19 mouse cellular contexts compared by ENCODE assay signal in the genomic region with DNA sequence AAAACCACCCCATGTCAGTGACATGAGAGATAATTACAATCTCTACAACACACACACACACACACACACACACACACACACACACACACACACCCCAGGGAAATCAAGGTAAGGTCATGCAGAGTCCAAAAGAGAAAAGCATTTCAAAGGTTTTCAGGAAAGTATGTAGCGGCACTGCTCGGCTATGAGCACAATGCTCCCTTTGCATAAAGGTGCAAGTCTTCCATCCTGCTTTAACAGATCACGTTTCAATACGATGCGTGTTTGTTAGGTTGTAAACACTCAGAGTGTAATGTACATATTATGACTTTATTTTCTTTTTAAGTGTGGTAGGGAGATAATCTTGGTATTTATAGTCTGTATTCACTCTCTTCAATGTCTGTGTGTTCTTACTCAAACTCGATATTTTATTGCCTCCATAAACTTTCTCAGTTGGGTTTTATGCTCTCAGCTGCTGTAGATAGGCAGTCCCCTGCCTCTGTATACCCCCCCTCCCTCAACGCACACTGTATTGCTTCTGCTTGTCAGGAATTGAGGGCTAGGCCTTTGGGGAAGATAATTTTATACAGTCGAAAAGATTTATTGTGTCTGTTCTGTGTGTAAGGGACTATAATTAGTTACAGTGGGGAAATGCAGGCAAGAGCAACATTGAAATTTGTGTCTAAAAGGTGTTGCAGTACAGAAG. TPM values are rescaled to one million over a fixed set of nuclear protein-coding genes. Genes with fewer than 3 reads are reported as not detected.
DNase-seq lines count a peak whose midpoint lies in the region; ATAC-seq lines count a peak whose summit lies in the region.
"Had no signal": no experiment of that assay in that cellular context is flagged by ENCODE, and none has a peak within 500 bp of the region (broad histone marks: within the 10 kb centered on the region; RNA-seq: fewer than 3 reads in every experiment).

No protein-coding gene starts in this region.

- no peaks in the 10 kb centered on the region for H3K9me3 ChIP-seq in kidney, embryonic 16.5 days (ENCODE audit: low read length)
- H3K9me3 ChIP-seq in intestine, embryonic 14.5 days (ENCODE audit: control insufficient read depth, low read length), result no peaks in the 10 kb centered on the region
- H3K9me3 ChIP-seq in intestine, embryonic 16.5 days (ENCODE audit: control insufficient read depth, low read length), result no peaks in the 10 kb centered on the region
- H3K9me3 ChIP-seq in neural tube, embryonic 15.5 days (replicated peaks), result no peaks in the 10 kb centered on the region
- H3K9me3 ChIP-seq: embryonic facial prominence, embryonic 12.5 days; forebrain, embryonic 15.5 days; heart, embryonic 13.5 days had no signal

- H3K4me3 ChIP-seq in kidney, embryonic 16.5 days (ENCODE audit: low read length), result no peak overlapping the region
- H3K4me3 ChIP-seq in intestine, embryonic 14.5 days (ENCODE audit: low read depth, low read length), result no peak overlapping the region
- H3K4me3 ChIP-seq in intestine, embryonic 16.5 days (ENCODE audit: low read length), result no peak overlapping the region
- no peak overlapping the region for H3K4me3 ChIP-seq in neural tube, embryonic 15.5 days (replicated peaks)
- H3K4me3 ChIP-seq: embryonic facial prominence, embryonic 12.5 days; forebrain, embryonic 15.5 days; heart, embryonic 13.5 days had no signal

- no peaks in the 10 kb centered on the region for H3K4me1 ChIP-seq in kidney, embryonic 16.5 days (ENCODE audit: insufficient read depth, low read length)
- H3K4me1 ChIP-seq in intestine, embryonic 14.5 days (replicated peaks; ENCODE audit: control insufficient read depth, insufficient read depth, low read length), result peaks cover 6% of the 10 kb centered on the region; the same call in 1 of the 2 replicates
- H3K4me1 ChIP-seq in intestine, embryonic 16.5 days (ENCODE audit: control insufficient read depth, insufficient read depth, low read length), result 0 out of 2 replicates have a peak, but pooled peaks cover 5% of the 10 kb centered on the region
- peaks cover 13% of the 10 kb centered on the region for H3K4me1 ChIP-seq in neural tube, embryonic 15.5 days
- H3K4me1 ChIP-seq: embryonic facial prominence, embryonic 12.5 days; forebrain, embryonic 15.5 days had no signal

- no peak overlapping the region for H3K4me2 ChIP-seq in kidney, embryonic 16.5 days (replicated peaks; ENCODE audit: low read depth, low read length)
- no peak overlapping the region for H3K4me2 ChIP-seq in intestine, embryonic 14.5 days (ENCODE audit: low read length)
- H3K4me2 ChIP-seq in intestine, embryonic 16.5 days (ENCODE audit: low read depth, low read length), result no peak overlapping the region
- no peak overlapping the region for H3K4me2 ChIP-seq in neural tube, embryonic 15.5 days
- H3K4me2 ChIP-seq: embryonic facial prominence, embryonic 12.5 days; forebrain, embryonic 15.5 days; heart, embryonic 13.5 days had no signal

- ATAC-seq in kidney, embryonic 16.5 days (ENCODE audit: low FRiP score, low TSS enrichment), result peak; percentile 71; the same call in 1 of the 2 replicates
- peak; percentile 64 for ATAC-seq in intestine, embryonic 14.5 days (replicated peaks; ENCODE audit: low FRiP score, low TSS enrichment, low read depth)
- ATAC-seq in intestine, embryonic 16.5 days, result peak; percentile 85
- peak; percentile 76 for ATAC-seq in neural tube, embryonic 15.5 days (ENCODE audit: low FRiP score)
- ATAC-seq: activated CD4-positive, CD25-positive, alpha-beta regulatory T cell, adult 4 months; forebrain, embryonic 15.5 days; Patski had no signal

- no peaks in the 10 kb centered on the region for H3K27me3 ChIP-seq in kidney, embryonic 16.5 days (ENCODE audit: insufficient read depth, low read length)
- no peaks in the 10 kb centered on the region for H3K27me3 ChIP-seq in intestine, embryonic 14.5 days (replicated peaks; ENCODE audit: control insufficient read depth, insufficient read depth, low read length)
- H3K27me3 ChIP-seq in intestine, embryonic 16.5 days (replicated peaks; ENCODE audit: control insufficient read depth, insufficient read depth, low read length), result no peaks in the 10 kb centered on the region
- no peaks in the 10 kb centered on the region for H3K27me3 ChIP-seq in neural tube, embryonic 15.5 days (replicated peaks)
- H3K27me3 ChIP-seq: CH12.LX; embryonic facial prominence, embryonic 12.5 days; forebrain, embryonic 15.5 days; heart, embryonic 13.5 days; Patski had no signal

- H3K36me3 ChIP-seq in kidney, embryonic 16.5 days (ENCODE audit: insufficient read depth, low read length), result no peaks in the 10 kb centered on the region
- no peaks in the 10 kb centered on the region; the same call in 1 of the 2 replicates for H3K36me3 ChIP-seq in intestine, embryonic 14.5 days (ENCODE audit: control insufficient read depth, insufficient read depth, low read length)
- H3K36me3 ChIP-seq in intestine, embryonic 16.5 days (ENCODE audit: control insufficient read depth, insufficient read depth, low read length), result no peaks in the 10 kb centered on the region
- peaks cover 20% of the 10 kb centered on the region for H3K36me3 ChIP-seq in neural tube, embryonic 15.5 days
- H3K36me3 ChIP-seq: embryonic facial prominence, embryonic 12.5 days had no signal

- WGBS in kidney, embryonic 16.5 days, result 50% methylated on average over 8 of the region's 8 CpGs
- WGBS in intestine, embryonic 14.5 days, result 43% methylated on average over 8 of the region's 8 CpGs
- 41% methylated on average over 8 of the region's 8 CpGs for WGBS in intestine, embryonic 16.5 days
- 29% methylated on average over 8 of the region's 8 CpGs for WGBS in neural tube, embryonic 15.5 days

- H3K9ac ChIP-seq in kidney, embryonic 16.5 days (replicated peaks; ENCODE audit: low read length), result no peak overlapping the region
- H3K9ac ChIP-seq in intestine, embryonic 14.5 days (ENCODE audit: low read length), result no peak overlapping the region
- no peak overlapping the region for H3K9ac ChIP-seq in intestine, embryonic 16.5 days (ENCODE audit: low read depth, low read length)
- H3K9ac ChIP-seq in neural tube, embryonic 15.5 days (replicated peaks), result no peak overlapping the region
- H3K9ac ChIP-seq: embryonic facial prominence, embryonic 12.5 days; forebrain, embryonic 15.5 days; heart, embryonic 13.5 days had no signal

- intact Hi-C loops in heart, postnatal 14 days (cut with DNase I), result no loop called here

- DNase-seq in kidney, adult 9 months, result no peak
- DNase-seq in intestine, embryonic 14.5 days (ENCODE audit: low spot score), result no peak
- DNase-seq in heart, postnatal 14 days, result no peak
- DNase-seq: adrenal gland, postnatal 14 days; cerebellum, adult 11-12 months; cerebellum, adult 9-10 months; cerebellum, postnatal 25 days; gastrocnemius, postnatal 36 days; heart, adult 11 months had no signal

- H3K27ac ChIP-seq in kidney, embryonic 16.5 days (ENCODE audit: low read length), result no peak overlapping the region
- no peak overlapping the region for H3K27ac ChIP-seq in intestine, embryonic 14.5 days (ENCODE audit: low read depth)
- no peak overlapping the region for H3K27ac ChIP-seq in intestine, embryonic 16.5 days (ENCODE audit: low read length)
- no peak overlapping the region for H3K27ac ChIP-seq in neural tube, embryonic 15.5 days (replicated peaks)
- H3K27ac ChIP-seq: embryonic facial prominence, embryonic 12.5 days; forebrain, embryonic 15.5 days; heart, embryonic 13.5 days had no signal

RNA-seq across cellular contexts. Expression of gene Clip4, which starts 55.5 kb away (rescaled TPM):
- 4.7 and 4.9 TPM in 2 replicates for polyA plus RNA-seq in kidney, embryonic 16.5 days (2015; fragmentation: Nextera tagmentation; extraction: Ambion mirVana)
- polyA plus RNA-seq in intestine, embryonic 14.5 days (2014; fragmentation: Nextera tagmentation; extraction: Ambion mirVana), result 4.7 and 5.1 TPM in 2 replicates
- polyA plus RNA-seq in intestine, embryonic 16.5 days (2015; fragmentation: Nextera tagmentation; extraction: Ambion mirVana), result 1.9 and 2.7 TPM in 2 replicates
- 18.1 and 19.3 TPM in 2 replicates for polyA plus RNA-seq in neural tube, embryonic 15.5 days (2015; fragmentation: Nextera tagmentation; extraction: Ambion mirVana)
- total RNA-seq in heart, postnatal 14 days (2021), result 100 to 1,000 TPM; 154 to 172 TPM
- total RNA-seq: CH12.LX; hematopoietic stem cell, adult 5-6 weeks had no signal
- polyA plus RNA-seq: activated CD4-positive, CD25-positive, alpha-beta regulatory T cell, adult 4 months had no signal
